Mouse (Mus musculus) heart, embryonic 14.5 days (tissue): ENCODE measurements around the gene Fbll1. TPM values are rescaled to one million over a fixed set of nuclear protein-coding genes. Genes with fewer than 3 reads are reported as not detected.

Experiments used
- ATAC-seq: fragments of 200-750 bp; cut with Nextera tagmentation; 2 replicates; pipeline ENCODE4 v1.8.0; 2017; ENCODE audit warnings: low read depth, moderate TSS enrichment; ENCODE audit not compliant: insufficient number of reproducible peaks, insufficient read depth, low FRiP score
- H3K27ac ChIP-seq, 2 experiments: fragments of 200-500 bp in 1 of 2; fragments of 300-500 bp in 1 of 2; sonication (generic) in 1 of 2; replicated peaks in 1 of 2; 2 replicates each; pipeline ENCODE4 v1.5.1; 2012 to 2014; ENCODE audit warnings: low read depth in 2 of 2, low read length in 2 of 2, control low read depth in 1 of 2, mild to moderate bottlenecking in 1 of 2, mixed read lengths in 1 of 2; ENCODE audit not compliant: control insufficient read depth in 1 of 2, insufficient read depth in 1 of 2
- H3K27me3 ChIP-seq: fragments of 300-500 bp; sonication (generic); 2 replicates; pipeline ENCODE4 v1.6.1; 2014; ENCODE audit warnings: mild to moderate bottlenecking, low read length, control low read depth; ENCODE audit not compliant: control insufficient read depth, insufficient read depth
- H3K36me3 ChIP-seq: fragments of 300-500 bp; sonication (generic); 2 replicates; pipeline ENCODE4 v1.6.1; 2014; ENCODE audit warnings: mild to moderate bottlenecking, control low read depth, low read length, mixed read lengths; ENCODE audit not compliant: control insufficient read depth, insufficient read depth
- H3K4me1 ChIP-seq, 2 experiments: fragments of 200-500 bp in 1 of 2; fragments of 300-500 bp in 1 of 2; sonication (generic) in 1 of 2; 2 replicates each; pipeline ENCODE4 v1.6.1; 2012 to 2014; ENCODE audit warnings: low read length in 2 of 2, control low read depth in 1 of 2, mixed read lengths in 1 of 2; ENCODE audit not compliant: control insufficient read depth in 2 of 2, insufficient read depth in 2 of 2
- H3K4me2 ChIP-seq: fragments of 300-500 bp; sonication (generic); 2 replicates; pipeline ENCODE4 v1.6.1; 2014; ENCODE audit warnings: mild to moderate bottlenecking, low read length
- H3K4me3 ChIP-seq, 2 experiments: fragments of 200-500 bp in 1 of 2; fragments of 300-500 bp in 1 of 2; sonication (generic) in 1 of 2; 2 replicates each; pipeline ENCODE4 v1.5.1; 2012 to 2014; ENCODE audit warnings: low read length in 2 of 2, mild to moderate bottlenecking in 2 of 2, control low read depth in 1 of 2, low read depth in 1 of 2, moderate library complexity in 1 of 2; ENCODE audit not compliant: control insufficient read depth in 1 of 2, insufficient read depth in 1 of 2
- H3K9ac ChIP-seq: fragments of 300-500 bp; sonication (generic); 2 replicates; pipeline ENCODE4 v1.6.1; 2014; ENCODE audit warnings: mild to moderate bottlenecking, low read length
- H3K9me3 ChIP-seq: fragments of 300-500 bp; sonication (generic); 2 replicates; pipeline ENCODE4 v1.6.1; 2016; ENCODE audit warnings: low read length, control low read depth; ENCODE audit not compliant: control insufficient read depth
- WGBS: fragments of 180-500 bp; shearing (Covaris S2); extraction: QIAGEN DNeasy Blood & Tissue Kit; methylation state at CpG from one replicate; pipeline ENCODE4 v1.1.7; 2014; 5-methylcytosine and 5-hydroxymethylcytosine counted together
- polyA plus RNA-seq: library from polyadenylated mRNA; unstranded; fragments of >200 nt; fragmentation: Nextera tagmentation; extraction: Ambion mirVana; gene quantifications from 2 replicates; pipeline ENCODE4 v1.2.1, GENCODE M21; 2014

The Fbll1 gene
- polyA plus RNA-seq, 1 experiment from 2014 or later: 0.14 TPM

DNA sequence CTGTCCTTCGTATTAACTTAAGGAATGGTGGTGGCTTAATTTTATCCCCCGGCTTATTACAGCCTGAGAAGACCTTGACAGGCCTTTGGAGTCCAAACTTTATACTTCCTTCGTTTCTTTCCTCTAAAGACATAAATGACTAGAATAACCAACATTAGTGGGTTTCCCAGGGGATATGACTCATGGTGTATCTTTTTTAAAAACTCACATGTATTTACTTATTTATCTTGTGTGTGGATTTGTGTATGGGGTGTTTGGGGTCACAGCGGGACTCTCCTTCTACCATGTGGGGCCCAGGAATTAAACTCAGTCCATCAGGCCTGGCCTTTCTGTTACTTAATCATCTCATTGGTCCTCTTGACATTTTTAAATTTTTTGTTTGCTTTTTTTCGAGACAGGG lies 31.8 kb downstream of the Fbll1 start:
- no peak for ATAC-seq
- no peak overlapping the region for H3K4me2 ChIP-seq
- 84% methylated on average over 5 of the region's 5 CpGs for WGBS
- no peaks in the 10 kb centered on the region for H3K36me3 ChIP-seq
- H3K4me1 ChIP-seq: peaks cover 0 to 8% of the 10 kb centered on the region in 2 experiments; a peak in 3 of 4 replicates
- no peak overlapping the region for H3K4me3 ChIP-seq
- H3K27ac ChIP-seq: no peak overlapping the region
- H3K9ac ChIP-seq: no peak overlapping the region
- no peaks in the 10 kb centered on the region for H3K9me3 ChIP-seq
- H3K27me3 ChIP-seq: no peaks in the 10 kb centered on the region

DNA sequence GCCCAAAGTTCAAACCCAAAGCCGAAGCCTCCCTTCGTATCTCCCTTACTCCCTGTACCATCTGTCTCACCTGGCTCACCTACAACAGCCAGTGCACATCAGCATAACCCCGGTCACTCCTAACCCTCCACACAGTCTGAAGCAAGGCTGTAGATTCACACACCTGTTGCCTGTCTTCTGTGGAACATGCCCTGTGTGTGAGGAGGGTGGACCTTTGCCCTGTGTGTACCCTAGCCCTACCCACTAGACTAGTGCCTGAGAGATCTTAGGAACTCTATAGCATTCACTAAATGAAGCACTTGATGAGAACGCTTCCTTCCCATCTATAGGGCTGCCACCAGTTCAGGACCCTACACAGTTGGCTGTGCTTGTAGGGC lies 38.1 kb downstream of the Fbll1 start:
- Histone ChIP-seq H3K9ac (no peak overlapping the region), H3K27ac (no peak overlapping the region), H3K27me3 (no peaks in the 10 kb centered on the region), H3K36me3 (no peaks in the 10 kb centered on the region), H3K4me3 (no peak overlapping the region), H3K4me1 (0 out of 4 replicates have a peak, but pooled peaks cover 0 to 2% of the 10 kb centered on the region in 2 experiments), H3K9me3 (no peaks in the 10 kb centered on the region), H3K4me2 (no peak overlapping the region)
- 90% methylated on average over 4 of the region's 4 CpGs for WGBS
- no peak for ATAC-seq

DNA sequence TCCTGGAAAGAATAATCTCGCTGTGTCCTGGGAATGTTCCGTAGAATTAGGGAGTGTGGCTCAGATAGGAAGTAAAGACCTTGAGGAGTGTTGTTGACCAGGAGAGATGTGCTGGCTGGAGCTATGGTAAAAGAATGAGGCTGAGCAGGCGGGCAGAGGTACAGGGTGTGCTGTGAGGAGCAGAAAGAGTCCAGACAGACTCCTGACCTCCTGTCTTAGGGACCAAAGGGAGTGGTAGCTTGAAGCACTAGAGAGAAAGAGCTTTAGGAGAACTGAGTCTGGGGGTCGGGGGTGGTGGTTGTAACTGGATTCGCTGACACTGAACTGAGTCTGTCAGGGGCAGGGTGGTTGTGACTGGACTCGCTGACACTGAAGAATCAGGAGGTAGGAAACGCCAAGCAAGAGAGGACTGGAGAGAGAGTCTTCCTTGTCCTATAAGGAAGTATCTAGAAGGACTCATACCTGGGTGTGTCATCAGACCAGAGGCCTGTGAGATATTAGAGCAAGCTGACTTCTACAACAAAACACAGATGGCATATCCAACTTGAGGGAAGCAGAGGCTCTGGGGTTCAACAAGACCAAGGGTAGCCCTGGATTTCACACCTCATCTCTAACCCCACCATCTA lies 38.6 kb downstream of the Fbll1 start:
- 64% methylated on average over 7 of the region's 7 CpGs for WGBS
- H3K4me1 ChIP-seq: 0 out of 4 replicates have a peak, but pooled peaks cover 0 to 2% of the 10 kb centered on the region in 2 experiments
- no peak overlapping the region for H3K4me2 ChIP-seq
- no peaks in the 10 kb centered on the region for H3K27me3 ChIP-seq
- H3K27ac ChIP-seq: no peak overlapping the region
- H3K9me3 ChIP-seq: no peaks in the 10 kb centered on the region
- no peaks in the 10 kb centered on the region for H3K36me3 ChIP-seq
- no peak overlapping the region for H3K9ac ChIP-seq
- ATAC-seq: no peak
- H3K4me3 ChIP-seq: no peak overlapping the region

DNA sequence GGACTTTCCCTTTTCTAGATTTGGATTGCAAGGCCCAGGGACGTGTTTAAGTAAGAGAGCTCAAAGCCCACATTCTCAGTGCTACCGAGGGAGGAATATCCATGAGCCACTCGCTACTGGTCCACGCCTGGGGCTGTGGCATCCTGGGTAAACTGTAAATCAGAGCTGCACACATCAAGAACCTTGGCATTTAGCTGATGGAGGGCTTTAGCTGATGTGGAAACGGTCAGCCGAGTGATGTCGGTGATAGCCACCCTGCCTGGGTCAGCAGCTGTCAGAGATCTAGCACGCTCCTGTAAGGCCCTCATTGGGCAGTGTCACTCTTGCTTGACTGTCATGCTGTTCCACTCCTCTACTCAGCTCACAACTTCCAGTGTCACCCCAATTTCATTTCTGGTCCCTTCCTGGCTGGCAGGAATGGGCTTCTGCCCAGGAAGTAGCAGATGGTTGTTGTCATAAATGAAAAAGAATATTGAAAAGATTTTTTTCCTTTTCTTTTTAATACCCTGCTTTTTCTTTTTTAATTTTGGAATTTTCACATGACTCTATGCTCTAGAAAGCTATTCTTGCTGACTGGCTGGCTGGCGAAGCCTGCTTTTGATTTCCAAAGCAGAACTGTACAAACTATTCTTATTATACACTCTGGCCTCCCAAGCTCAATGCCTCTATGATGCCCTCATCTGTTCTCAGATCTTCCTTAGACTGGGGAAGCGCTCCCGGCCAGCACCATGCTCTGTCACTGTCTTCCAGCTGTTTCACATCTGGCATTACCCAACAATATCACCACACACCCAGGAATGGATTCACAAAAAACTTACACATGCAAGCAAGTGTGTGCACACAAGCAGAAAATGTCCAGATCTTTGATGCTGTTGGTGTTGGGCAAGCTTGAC lies 42.0 kb downstream of the Fbll1 start:
- WGBS: 79% methylated on average over 11 of the region's 11 CpGs
- Histone ChIP-seq H3K36me3 (no peaks in the 10 kb centered on the region), H3K9ac (no peak overlapping the region), H3K4me1 (0 out of 4 replicates have a peak, but pooled peaks cover 0 to 2% of the 10 kb centered on the region in 2 experiments), H3K4me2 (no peak overlapping the region), H3K27me3 (no peaks in the 10 kb centered on the region), H3K27ac (no peak overlapping the region), H3K4me3 (no peak overlapping the region), H3K9me3 (no peaks in the 10 kb centered on the region)
- no peak for ATAC-seq

GRCm38 (mm10) chr11:35755546-35755945 lies 43.1 kb downstream of the Fbll1 start:
- 57% methylated on average over 6 of the region's 6 CpGs for WGBS
- no peaks in the 10 kb centered on the region for H3K27me3 ChIP-seq
- 0 out of 4 replicates have a peak, but pooled peaks cover 0 to 2% of the 10 kb centered on the region in 2 experiments for H3K4me1 ChIP-seq
- no peak overlapping the region for H3K4me3 ChIP-seq
- no peak overlapping the region for H3K9ac ChIP-seq
- H3K9me3 ChIP-seq: no peaks in the 10 kb centered on the region
- no peaks in the 10 kb centered on the region for H3K36me3 ChIP-seq
- H3K4me2 ChIP-seq: no peak overlapping the region
- no peak overlapping the region for H3K27ac ChIP-seq
- no peak for ATAC-seq

GRCm38 (mm10) chr11:35754906-35755418 lies 43.7 kb downstream of the Fbll1 start:
- H3K27me3 ChIP-seq: no peaks in the 10 kb centered on the region
- H3K4me3 ChIP-seq: no peak overlapping the region
- ATAC-seq: no peak
- no peak overlapping the region for H3K9ac ChIP-seq
- H3K9me3 ChIP-seq: no peaks in the 10 kb centered on the region
- 0 out of 4 replicates have a peak, but pooled peaks cover 0 to 2% of the 10 kb centered on the region in 2 experiments for H3K4me1 ChIP-seq
- no peak overlapping the region for H3K4me2 ChIP-seq
- no peak overlapping the region for H3K27ac ChIP-seq
- no peaks in the 10 kb centered on the region for H3K36me3 ChIP-seq
- 88% methylated on average over 4 of the region's 4 CpGs for WGBS

GRCm38 (mm10) chr11:35750578-35750977 lies 48.1 kb downstream of the Fbll1 start:
- Histone ChIP-seq H3K9me3 (no peaks in the 10 kb centered on the region), H3K4me1 (no peaks in the 10 kb centered on the region), H3K4me3 (no peak overlapping the region), H3K27me3 (no peaks in the 10 kb centered on the region), H3K27ac (no peak overlapping the region), H3K4me2 (no peak overlapping the region), H3K36me3 (no peaks in the 10 kb centered on the region), H3K9ac (no peak overlapping the region)
- no peak for ATAC-seq
- WGBS: 70% methylated on average over 8 of the region's 8 CpGs
